Mouse (Mus musculus) lung, postnatal 36 days (tissue): ENCODE results near the gene Sp9.

Source experiments
- DNase-seq: peaks from one replicate; pipeline ENCODE4 v3.0.0; 2022; ENCODE audit warnings: mixed read lengths

Gene Sp9

GRCm38 (mm10) chr2:73275261-73276040 is 3.7 kb downstream of the Sp9 start:
- no peak for DNase-seq

- DNase-seq = no peak
Measured at GRCm38 (mm10) chr2:73276141-73276571, 4.4 kb downstream of the Sp9 start.

- DNase-seq = no peak
Measured at GRCm38 (mm10) chr2:73277021-73277708, 5.4 kb downstream of the Sp9 start.

GRCm38 (mm10) chr2:73277709-73278075 is 6.0 kb downstream of the Sp9 start:
- no peak for DNase-seq

GRCm38 (mm10) chr2:73278131-73278854 is 6.6 kb downstream of the Sp9 start:
- peak; percentile 89 for DNase-seq

GRCm38 (mm10) chr2:73278869-73279268 is 7.1 kb downstream of the Sp9 start:
- DNase-seq = no peak

GRCm38 (mm10) chr2:73279271-73280038 is 7.7 kb downstream of the Sp9 start:
- no peak for DNase-seq

GRCm38 (mm10) chr2:73280356-73281047 is 8.8 kb downstream of the Sp9 start:
- no peak for DNase-seq

- DNase-seq = no peak
Measured at GRCm38 (mm10) chr2:73281048-73281661, 9.4 kb downstream of the Sp9 start.

GRCm38 (mm10) chr2:73281707-73282106 is 10.0 kb downstream of the Sp9 start:
- no peak for DNase-seq

- DNase-seq = peak; percentile 46
Measured at GRCm38 (mm10) chr2:73285630-73286029, 13.9 kb downstream of the Sp9 start.

- DNase-seq = no peak
Measured at GRCm38 (mm10) chr2:73291130-73291529, 19.4 kb downstream of the Sp9 start.

GRCm38 (mm10) chr2:73295023-73295422 is 23.3 kb downstream of the Sp9 start:
- DNase-seq = no peak

- no peak for DNase-seq
Measured at GRCm38 (mm10) chr2:73298154-73298553, 26.4 kb downstream of the Sp9 start.

GRCm38 (mm10) chr2:73298841-73299240 is 27.1 kb downstream of the Sp9 start:
- no peak for DNase-seq

GRCm38 (mm10) chr2:73301979-73302378 is 30.3 kb downstream of the Sp9 start:
- no peak for DNase-seq

GRCm38 (mm10) chr2:73302722-73303121 is 31.0 kb downstream of the Sp9 start:
- DNase-seq = no peak

- DNase-seq = no peak
Measured at GRCm38 (mm10) chr2:73304506-73304905, 32.8 kb downstream of the Sp9 start.

- no peak for DNase-seq
Measured at GRCm38 (mm10) chr2:73306006-73306405, 34.3 kb downstream of the Sp9 start.

GRCm38 (mm10) chr2:73312152-73313116 is 40.7 kb downstream of the Sp9 start, which contains the start of the genes Scrn3 and Cir1:
Scrn3 (plus strand) TSS chr2:73312601.
Cir1 (minus strand) TSS chr2:73312701.
- peak; percentile 96 for DNase-seq
